Mouse (Mus musculus): ENCODE data around the gene Tgfbr2. TPM values are rescaled to one million over a fixed set of nuclear protein-coding genes. Genes with fewer than 3 reads are reported as not detected.

The Tgfbr2 gene
- polyA plus RNA-seq, 1 experiment, result 117 TPM

- H3K4me1 ChIP-seq (ENCODE audit: control insufficient read depth, insufficient read depth, low read length), result 0 out of 2 replicates have a peak, but pooled peaks cover 3% of the 10 kb centered on the region
- no peak overlapping the region for H3K27ac ChIP-seq (ENCODE audit: insufficient read depth, low read length)
- TF ChIP-seq CTCF (IDR thresholded peaks at IDR 0.05; ENCODE audit: borderline replicate concordance, insufficient read depth, low read length) (no peak), POLR2A (IDR thresholded peaks at IDR 0.05; ENCODE audit: low read depth, low read length) (no peak)
- H3K4me3 ChIP-seq (ENCODE audit: insufficient read depth, low read length), result no peak overlapping the region
Observed at GRCm38 (mm10) chr9:116140422-116140821, 34.7 kb downstream of the Tgfbr2 start.

- TF ChIP-seq CTCF (IDR thresholded peaks at IDR 0.05; ENCODE audit: borderline replicate concordance, insufficient read depth, low read length) (no peak), POLR2A (IDR thresholded peaks at IDR 0.05; ENCODE audit: low read depth, low read length) (no peak)
- Histone ChIP-seq H3K4me1 (ENCODE audit: control insufficient read depth, insufficient read depth, low read length) (0 out of 2 replicates have a peak, but pooled peaks cover 3% of the 10 kb centered on the region), H3K4me3 (ENCODE audit: insufficient read depth, low read length) (no peak overlapping the region), H3K27ac (ENCODE audit: insufficient read depth, low read length) (no peak overlapping the region)
Observed at GRCm38 (mm10) chr9:116139549-116139948, 35.6 kb downstream of the Tgfbr2 start.

DNA sequence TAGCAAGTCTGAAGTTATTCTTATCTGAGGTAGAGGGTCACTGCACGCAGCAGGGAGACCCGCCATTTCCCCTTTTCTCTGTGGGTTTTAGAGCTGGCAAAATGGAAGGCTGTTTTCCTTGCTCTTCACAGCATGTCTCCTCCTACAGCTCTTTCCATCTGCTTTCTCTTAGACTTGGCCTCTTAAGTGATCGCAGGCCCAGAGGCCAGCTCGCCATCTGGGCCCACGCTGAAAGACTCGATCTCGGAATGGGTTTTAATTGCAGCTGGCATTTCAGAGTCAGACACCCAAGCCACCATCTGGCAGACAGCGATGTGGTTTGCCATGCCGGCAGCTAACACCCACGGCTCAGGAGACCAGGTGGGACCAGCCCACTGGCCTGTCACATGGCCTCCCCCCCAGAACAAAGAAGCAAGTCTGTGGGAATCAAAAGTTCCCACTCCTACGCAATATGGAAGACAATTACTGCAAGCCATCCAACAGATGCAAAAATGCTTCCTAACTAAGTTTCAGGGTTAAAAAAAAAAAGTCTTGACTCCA is 36.5 kb downstream of the Tgfbr2 start:
- TF ChIP-seq POLR2A (IDR thresholded peaks at IDR 0.05; ENCODE audit: low read depth, low read length) (no peak), CTCF (IDR thresholded peaks at IDR 0.05; ENCODE audit: borderline replicate concordance, insufficient read depth, low read length) (no peak)
- Histone ChIP-seq H3K27ac (ENCODE audit: insufficient read depth, low read length) (peak overlapping the region; percentile 19; the same call in 1 of the 2 replicates), H3K4me1 (ENCODE audit: control insufficient read depth, insufficient read depth, low read length) (no peaks in the 10 kb centered on the region), H3K4me3 (ENCODE audit: insufficient read depth, low read length) (no peak overlapping the region)

- Histone ChIP-seq H3K4me1 (ENCODE audit: control insufficient read depth, insufficient read depth, low read length) (no peaks in the 10 kb centered on the region), H3K27ac (ENCODE audit: insufficient read depth, low read length) (no peak overlapping the region), H3K4me3 (ENCODE audit: insufficient read depth, low read length) (no peak overlapping the region)
- TF ChIP-seq POLR2A (IDR thresholded peaks at IDR 0.05; ENCODE audit: low read depth, low read length) (no peak), CTCF (IDR thresholded peaks at IDR 0.05; ENCODE audit: borderline replicate concordance, insufficient read depth, low read length) (no peak)
Observed at GRCm38 (mm10) chr9:116137645-116138044, 37.5 kb downstream of the Tgfbr2 start.

DNA sequence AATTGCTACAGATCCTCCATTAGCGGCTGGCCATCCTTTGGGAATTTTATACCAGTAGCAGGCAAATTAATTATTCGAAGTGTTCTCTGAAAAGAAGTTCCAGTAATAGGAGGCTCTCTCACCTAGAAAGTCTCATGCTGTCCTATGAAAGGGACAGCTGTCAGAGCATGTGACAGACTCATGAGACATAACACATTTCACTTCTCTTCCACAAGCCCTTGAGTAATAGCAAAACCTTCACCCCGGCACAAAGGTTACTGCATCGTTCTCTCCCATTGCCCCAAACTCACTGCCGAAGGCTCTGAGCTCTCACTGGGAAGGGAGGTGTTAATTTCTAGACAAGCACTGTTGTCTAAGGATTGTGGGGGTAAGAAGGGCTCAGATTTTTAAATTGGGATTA is 38.3 kb downstream of the Tgfbr2 start:
- Histone ChIP-seq H3K27ac (ENCODE audit: insufficient read depth, low read length) (no peak overlapping the region; the same call in 1 of the 2 replicates), H3K4me3 (ENCODE audit: insufficient read depth, low read length) (no peak overlapping the region), H3K4me1 (ENCODE audit: control insufficient read depth, insufficient read depth, low read length) (no peaks in the 10 kb centered on the region)
- TF ChIP-seq CTCF (IDR thresholded peaks at IDR 0.05; ENCODE audit: borderline replicate concordance, insufficient read depth, low read length) (no peak), POLR2A (IDR thresholded peaks at IDR 0.05; ENCODE audit: low read depth, low read length) (no peak)

DNA sequence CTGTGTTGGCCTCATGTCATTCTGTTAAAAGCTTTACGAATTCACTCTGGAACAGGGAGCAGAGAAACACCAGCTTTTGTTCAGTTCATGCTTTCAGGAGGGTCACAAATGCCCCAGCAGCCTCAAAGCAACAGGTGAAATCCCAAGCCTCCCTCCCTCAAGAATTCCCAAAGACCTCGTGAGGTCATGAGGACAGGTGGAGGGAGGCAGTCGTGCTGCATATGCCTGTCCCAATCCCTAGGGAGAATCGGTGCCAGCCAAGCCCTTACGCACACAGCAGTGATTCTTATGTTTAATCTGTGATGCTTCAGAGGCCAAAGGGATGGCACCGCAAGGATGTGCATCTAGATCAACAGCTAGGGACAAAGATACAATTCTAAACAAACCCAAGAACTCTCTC is 39.0 kb downstream of the Tgfbr2 start:
- no peaks in the 10 kb centered on the region for H3K4me1 ChIP-seq (ENCODE audit: control insufficient read depth, insufficient read depth, low read length)
- no peak overlapping the region for H3K27ac ChIP-seq (ENCODE audit: insufficient read depth, low read length)
- H3K4me3 ChIP-seq (ENCODE audit: insufficient read depth, low read length), result no peak overlapping the region
- TF ChIP-seq POLR2A (IDR thresholded peaks at IDR 0.05; ENCODE audit: low read depth, low read length) (no peak), CTCF (IDR thresholded peaks at IDR 0.05; ENCODE audit: borderline replicate concordance, insufficient read depth, low read length) (no peak)

DNA sequence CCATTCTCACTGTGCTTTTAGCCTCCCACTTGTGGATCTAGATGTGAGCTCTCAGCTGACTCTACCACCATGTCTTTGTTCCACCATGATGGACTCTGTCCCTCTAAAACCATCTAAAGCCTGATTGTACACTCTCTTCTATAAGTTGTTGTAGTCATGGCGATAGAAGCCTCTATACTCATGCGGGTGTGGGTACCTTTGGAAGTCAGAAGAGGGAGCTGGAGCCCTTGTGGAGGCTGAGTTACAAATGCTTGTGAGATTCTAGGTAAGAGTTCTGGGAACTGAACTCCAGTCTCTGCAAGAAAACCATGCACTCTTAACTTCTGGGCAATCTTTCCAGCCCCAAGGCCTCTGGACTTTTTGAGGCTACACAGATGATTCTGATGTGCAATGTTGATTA is 40.7 kb downstream of the Tgfbr2 start:
- Histone ChIP-seq H3K4me3 (ENCODE audit: insufficient read depth, low read length) (no peak overlapping the region), H3K27ac (ENCODE audit: insufficient read depth, low read length) (no peak overlapping the region), H3K4me1 (ENCODE audit: control insufficient read depth, insufficient read depth, low read length) (no peaks in the 10 kb centered on the region)
- TF ChIP-seq POLR2A (IDR thresholded peaks at IDR 0.05; ENCODE audit: low read depth, low read length), result no peak
- no peak for TF ChIP-seq CTCF (IDR thresholded peaks at IDR 0.05; ENCODE audit: borderline replicate concordance, insufficient read depth, low read length)

GRCm38 (mm10) chr9:116133312-116133980 is 41.7 kb downstream of the Tgfbr2 start:
- Histone ChIP-seq H3K4me1 (ENCODE audit: control insufficient read depth, insufficient read depth, low read length) (no peaks in the 10 kb centered on the region), H3K27ac (ENCODE audit: insufficient read depth, low read length) (no peak overlapping the region), H3K4me3 (ENCODE audit: insufficient read depth, low read length) (no peak overlapping the region)
- no peak for TF ChIP-seq POLR2A (IDR thresholded peaks at IDR 0.05; ENCODE audit: low read depth, low read length)
- TF ChIP-seq CTCF (IDR thresholded peaks at IDR 0.05; ENCODE audit: borderline replicate concordance, insufficient read depth, low read length), result no peak

GRCm38 (mm10) chr9:116128886-116129285 is 46.3 kb downstream of the Tgfbr2 start:
- H3K4me1 ChIP-seq (ENCODE audit: control insufficient read depth, insufficient read depth, low read length), result no peaks in the 10 kb centered on the region
- H3K27ac ChIP-seq (ENCODE audit: insufficient read depth, low read length), result no peak overlapping the region
- TF ChIP-seq POLR2A (IDR thresholded peaks at IDR 0.05; ENCODE audit: low read depth, low read length), result no peak
- TF ChIP-seq CTCF (IDR thresholded peaks at IDR 0.05; ENCODE audit: borderline replicate concordance, insufficient read depth, low read length), result no peak
- H3K4me3 ChIP-seq (ENCODE audit: insufficient read depth, low read length), result no peak overlapping the region

DNA sequence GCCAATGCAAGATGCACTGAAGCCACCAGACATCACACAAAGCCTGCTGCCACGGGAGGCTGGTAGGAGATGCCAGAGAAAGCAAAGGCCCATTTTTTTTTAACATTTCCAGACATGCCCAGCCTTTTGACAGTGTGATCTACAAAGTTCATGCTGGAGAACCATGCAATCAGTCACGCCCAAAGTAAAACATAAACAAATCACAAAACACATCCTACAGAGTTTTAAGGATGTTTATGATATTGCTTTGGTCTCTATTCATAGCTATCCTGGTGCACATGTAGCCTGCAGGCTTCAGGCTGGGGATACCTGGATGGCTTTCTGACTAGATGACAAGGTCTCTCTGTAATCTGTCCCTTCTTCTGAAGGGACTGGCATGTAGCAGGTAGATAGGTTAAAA is 46.8 kb downstream of the Tgfbr2 start:
- no peaks in the 10 kb centered on the region for H3K4me1 ChIP-seq (ENCODE audit: control insufficient read depth, insufficient read depth, low read length)
- H3K27ac ChIP-seq (ENCODE audit: insufficient read depth, low read length), result no peak overlapping the region

More for the DNA sequence above, 46.8 kb downstream of the Tgfbr2 start:
- no peak overlapping the region for H3K4me3 ChIP-seq (ENCODE audit: insufficient read depth, low read length)
- TF ChIP-seq CTCF (IDR thresholded peaks at IDR 0.05; ENCODE audit: borderline replicate concordance, insufficient read depth, low read length), result no peak
- TF ChIP-seq POLR2A (IDR thresholded peaks at IDR 0.05; ENCODE audit: low read depth, low read length), result no peak

Measured in embryonic fibroblast, embryonic 13.5 days (primary cell).